Mouse (Mus musculus) embryonic facial prominence, embryonic 11.5 days (tissue): ENCODE measurements around the gene Ghsr. TPM values are rescaled to one million over a fixed set of nuclear protein-coding genes. Genes with fewer than 3 reads are reported as not detected.

Source experiments
- ATAC-seq: fragments of 200-750 bp; cut with Nextera tagmentation; replicated peaks from 2 replicates; pipeline ENCODE4 v1.8.0; 2017; ENCODE audit warnings: low read depth; ENCODE audit not compliant: insufficient number of reproducible peaks, low FRiP score, low TSS enrichment
- DNase-seq: peaks from one replicate; pipeline ENCODE4 v3.0.0-alpha.2; 2015; ENCODE audit warnings: low spot score
- H3K27ac ChIP-seq: fragments of 300-500 bp; sonication (generic); replicated peaks from 2 replicates; pipeline ENCODE4 v1.5.1; 2014; ENCODE audit warnings: mild to moderate bottlenecking, low read depth, low read length, control low read depth
- H3K27me3 ChIP-seq: fragments of 300-500 bp; sonication (generic); 2 replicates; pipeline ENCODE4 v1.6.1; 2014; ENCODE audit warnings: mild to moderate bottlenecking, low read length, moderate library complexity, mixed read lengths; ENCODE audit not compliant: control insufficient read depth, insufficient read depth
- H3K36me3 ChIP-seq: fragments of 300-500 bp; sonication (generic); replicated peaks from 2 replicates; pipeline ENCODE4 v1.6.1; 2014; ENCODE audit warnings: low read depth, mild to moderate bottlenecking, low read length, moderate library complexity, mixed read lengths; ENCODE audit not compliant: control insufficient read depth, insufficient read depth
- H3K4me1 ChIP-seq: fragments of 300-500 bp; sonication (generic); 2 replicates; pipeline ENCODE4 v1.6.1; 2014; ENCODE audit warnings: low read length, mixed read lengths; ENCODE audit not compliant: control insufficient read depth, insufficient read depth
- H3K4me2 ChIP-seq: fragments of 300-500 bp; sonication (generic); 2 replicates; pipeline ENCODE4 v1.6.1; 2014; ENCODE audit warnings: low read depth, mild to moderate bottlenecking, control low read depth, low read length, moderate library complexity
- H3K4me3 ChIP-seq: fragments of 300-500 bp; sonication (generic); 2 replicates; pipeline ENCODE4 v1.5.1; 2014; ENCODE audit warnings: low read depth, low read length, control low read depth
- H3K9ac ChIP-seq: fragments of 300-500 bp; sonication (generic); replicated peaks from 2 replicates; pipeline ENCODE4 v1.6.1; 2014; ENCODE audit warnings: mild to moderate bottlenecking, control low read depth, low read length
- H3K9me3 ChIP-seq: fragments of 300-500 bp; sonication (generic); replicated peaks from 2 replicates; pipeline ENCODE4 v1.6.1; 2016; ENCODE audit warnings: mild to moderate bottlenecking, low read length, inconsistent platforms, mixed read lengths; ENCODE audit not compliant: control insufficient read depth
- WGBS: fragments of 180-500 bp; shearing (Covaris S2); extraction: QIAGEN DNeasy Blood & Tissue Kit; methylation state at CpG from one replicate; pipeline ENCODE4 v1.1.7; 2014; 5-methylcytosine and 5-hydroxymethylcytosine counted together
- polyA plus RNA-seq: library from polyadenylated mRNA; unstranded; fragments of >200 nt; fragmentation: Nextera tagmentation; extraction: Ambion mirVana; gene quantifications from 2 replicates; pipeline ENCODE4 v1.2.1, GENCODE M21; 2014

Gene Ghsr
- polyA plus RNA-seq: not detected in 2 replicates

DNA sequence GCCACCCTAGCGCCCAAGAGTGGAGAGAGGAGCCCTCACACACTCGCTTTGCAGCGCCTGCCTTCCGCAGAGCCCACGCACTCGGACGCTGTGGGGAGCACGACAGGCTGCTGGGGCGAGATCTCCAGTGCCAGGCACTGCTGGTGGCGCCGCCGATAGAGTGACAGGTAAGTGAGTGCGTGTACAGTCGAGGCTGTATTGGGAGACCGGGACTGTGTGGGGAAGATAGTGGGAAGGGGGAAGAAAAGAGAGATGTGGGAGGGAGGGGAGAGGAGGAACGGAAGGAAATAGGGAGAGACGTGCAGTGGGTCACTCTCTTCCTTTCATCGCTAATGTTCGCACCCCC lies at the start of gene Ghsr:
Gene Ghsr (plus strand): TSS at position 76 of the 346 bp plus-strand sequence.
- DNase-seq (no peak), ATAC-seq (no peak)
- Histone ChIP-seq H3K36me3 (no peaks in the 10 kb centered on the region), H3K9me3 (no peaks in the 10 kb centered on the region), H3K9ac (no peak within 1 kb of the TSS), H3K4me2 (peak within 1 kb of the TSS; percentile 27), H3K27me3 (peaks cover 29% of the 10 kb centered on the region), H3K4me3 (peak within 1 kb of the TSS; percentile 14), H3K27ac (no peak within 1 kb of the TSS), H3K4me1 (no peaks in the 10 kb centered on the region)
- WGBS: under 1% methylated on average over 19 of the region's 19 CpGs

DNA sequence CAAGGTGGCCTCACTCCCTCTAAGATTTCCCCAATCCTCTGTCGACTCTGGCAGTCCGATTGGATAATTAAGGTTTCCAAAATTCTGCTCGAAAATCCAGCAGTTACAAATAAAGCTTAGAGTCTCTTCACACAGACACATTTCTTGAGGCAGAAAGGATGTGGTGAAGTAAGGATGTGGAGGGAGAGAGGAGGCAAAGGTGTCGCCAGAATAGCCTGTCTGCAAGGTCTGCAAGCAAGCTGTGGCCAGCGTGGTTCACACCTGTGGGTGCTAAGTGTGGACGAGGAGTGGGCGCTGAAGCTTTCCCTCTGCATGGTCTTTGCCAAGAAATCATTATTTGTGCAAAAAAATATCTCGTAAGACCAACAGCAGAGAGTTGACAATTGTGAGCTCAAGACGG lies 48.6 kb upstream of the Ghsr start:
- Histone ChIP-seq H3K9ac (no peak overlapping the region), H3K4me3 (no peak overlapping the region), H3K4me1 (no peaks in the 10 kb centered on the region), H3K4me2 (no peak overlapping the region), H3K27ac (no peak overlapping the region), H3K36me3 (no peaks in the 10 kb centered on the region), H3K9me3 (no peaks in the 10 kb centered on the region), H3K27me3 (no peaks in the 10 kb centered on the region)
- DNase-seq (no peak), ATAC-seq (no peak)
- 84% methylated on average over 9 of the region's 9 CpGs for WGBS

DNA sequence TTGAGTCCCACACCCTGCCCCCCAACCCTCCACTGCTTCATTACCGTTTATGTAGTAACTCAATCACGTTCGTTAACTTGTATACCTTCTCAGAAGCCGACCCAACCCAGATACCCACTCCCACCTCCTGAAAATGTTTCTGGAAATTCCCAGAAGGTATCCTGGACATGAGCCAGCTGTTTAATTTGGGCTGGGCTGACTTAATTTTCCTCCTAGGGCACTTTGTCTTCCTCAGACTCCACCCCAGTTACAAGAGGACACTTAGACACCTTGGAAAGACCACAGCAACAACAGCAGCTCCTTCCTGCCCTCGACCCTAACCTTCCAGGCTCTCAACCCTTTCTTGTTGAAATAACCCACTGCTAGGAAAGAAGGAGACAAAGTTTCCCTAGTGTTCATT lies 47.6 kb upstream of the Ghsr start:
- H3K27ac ChIP-seq: no peak overlapping the region
- H3K4me2 ChIP-seq: no peak overlapping the region
- WGBS: 67% methylated on average over 5 of the region's 5 CpGs
- H3K27me3 ChIP-seq: no peaks in the 10 kb centered on the region
- no peaks in the 10 kb centered on the region for H3K9me3 ChIP-seq
- no peaks in the 10 kb centered on the region for H3K4me1 ChIP-seq
- ATAC-seq (no peak), DNase-seq (no peak)
- no peak overlapping the region for H3K4me3 ChIP-seq
- H3K9ac ChIP-seq: no peak overlapping the region
- H3K36me3 ChIP-seq: no peaks in the 10 kb centered on the region

DNA sequence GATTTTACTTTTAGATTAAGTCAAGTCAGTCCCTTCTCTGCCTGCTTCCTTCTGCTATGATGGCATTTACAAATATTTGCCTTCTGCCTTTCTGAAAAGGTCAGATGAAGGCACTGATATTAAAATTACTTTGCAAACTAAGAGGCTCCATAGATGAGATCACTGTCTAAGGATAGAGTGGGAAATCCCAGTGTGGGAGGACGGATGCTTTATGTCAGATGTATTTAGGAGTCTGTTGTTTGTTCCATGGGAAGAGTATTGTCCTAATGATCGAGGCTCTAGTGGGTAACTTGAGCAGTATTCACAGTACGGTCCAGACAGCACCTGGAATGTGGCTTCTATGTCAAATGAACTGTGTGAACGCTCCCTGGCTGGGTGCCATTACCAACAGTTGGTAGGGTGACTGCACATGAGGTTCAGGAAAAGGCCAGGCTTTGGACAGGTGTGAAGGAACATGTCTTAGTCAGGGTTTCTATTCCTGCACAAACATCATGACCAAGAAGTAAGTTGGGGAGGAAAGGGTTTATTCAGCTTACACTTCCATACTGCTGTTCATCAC lies 44.4 kb upstream of the Ghsr start:
- 82% methylated on average over 4 of the region's 4 CpGs for WGBS

DNA sequence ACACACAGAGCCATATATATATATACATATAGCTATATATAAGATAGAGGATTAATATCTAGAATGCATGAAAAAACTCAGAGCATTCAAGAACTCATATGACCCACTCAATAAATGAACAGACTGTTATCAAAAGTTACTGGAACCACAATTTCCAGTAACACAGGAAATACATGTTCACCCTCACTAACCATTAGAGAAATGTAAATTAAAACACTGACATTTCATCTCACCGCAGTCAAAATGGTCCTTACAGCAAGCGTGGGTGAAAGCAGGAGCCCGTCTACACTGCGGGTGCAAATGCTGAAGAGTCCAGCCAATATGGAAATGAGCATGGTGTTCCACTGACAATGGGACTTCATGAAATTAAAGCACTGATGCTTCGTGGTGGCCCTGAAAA lies 40.4 kb upstream of the Ghsr start:
- Histone ChIP-seq H3K9me3 (no peaks in the 10 kb centered on the region), H3K4me2 (no peak overlapping the region), H3K36me3 (no peaks in the 10 kb centered on the region), H3K4me3 (no peak overlapping the region), H3K27ac (no peak overlapping the region), H3K27me3 (no peaks in the 10 kb centered on the region), H3K9ac (no peak overlapping the region), H3K4me1 (no peaks in the 10 kb centered on the region)
- WGBS: 90% methylated on average over 5 of the region's 5 CpGs
- no peak for ATAC-seq
- DNase-seq: no peak

More for the DNA sequence above, 44.4 kb upstream of the Ghsr start:
- Histone ChIP-seq H3K4me3 (no peak overlapping the region), H3K4me2 (no peak overlapping the region), H3K27me3 (no peaks in the 10 kb centered on the region), H3K9me3 (no peaks in the 10 kb centered on the region), H3K4me1 (no peaks in the 10 kb centered on the region), H3K36me3 (no peaks in the 10 kb centered on the region), H3K9ac (no peak overlapping the region), H3K27ac (no peak overlapping the region)
- no peak for ATAC-seq
- DNase-seq: no peak

DNA sequence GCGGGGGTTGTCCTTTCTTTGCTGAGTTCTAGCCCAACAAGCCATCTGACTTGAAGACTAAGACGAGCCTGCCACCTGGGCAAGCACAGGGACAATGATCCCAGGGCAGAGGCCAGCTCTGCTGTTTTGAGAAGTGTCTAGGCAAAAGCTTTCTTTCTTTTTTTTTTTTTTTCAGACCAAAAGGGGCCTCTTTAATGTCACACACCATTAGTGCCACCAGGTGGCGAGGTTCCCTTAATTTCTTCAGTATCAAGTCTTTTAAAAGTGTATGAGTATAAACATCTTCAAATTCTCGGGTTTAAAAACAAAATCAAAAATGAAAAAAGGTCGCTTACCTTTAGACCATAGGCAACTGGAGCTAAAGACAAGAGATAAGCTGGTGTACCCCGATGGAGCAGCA lies 32.7 kb upstream of the Ghsr start:
- DNase-seq: peak; percentile 65
- no peaks in the 10 kb centered on the region for H3K36me3 ChIP-seq

DNA sequence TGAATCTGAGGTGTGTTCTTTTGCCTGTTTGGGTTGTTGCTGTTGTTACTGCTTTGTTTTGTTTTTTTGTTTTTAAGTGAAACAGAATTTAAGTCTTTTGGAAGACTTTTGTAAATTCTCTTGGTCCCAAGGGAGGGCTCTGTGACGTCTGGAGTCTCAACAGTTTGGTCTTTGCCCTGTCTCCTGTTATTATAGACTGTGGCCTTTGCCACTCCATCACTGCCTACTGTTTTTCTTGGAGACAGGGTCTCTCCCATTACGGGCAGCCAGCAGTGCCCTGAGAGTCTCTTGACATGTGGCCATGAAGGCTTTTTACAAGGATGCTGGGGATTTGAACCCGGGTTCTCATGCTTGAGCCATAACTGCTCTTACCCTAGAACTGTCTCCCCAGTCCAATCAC lies 32.3 kb upstream of the Ghsr start:
- Histone ChIP-seq H3K36me3 (no peaks in the 10 kb centered on the region), H3K4me3 (no peak overlapping the region), H3K4me1 (no peaks in the 10 kb centered on the region), H3K9ac (no peak overlapping the region), H3K27ac (no peak overlapping the region), H3K9me3 (no peaks in the 10 kb centered on the region), H3K27me3 (no peaks in the 10 kb centered on the region), H3K4me2 (no peak overlapping the region)
- no peak for ATAC-seq
- 41% methylated on average over 3 of the region's 3 CpGs for WGBS
- DNase-seq: no peak

More for the DNA sequence above, 32.7 kb upstream of the Ghsr start:
- Histone ChIP-seq H3K4me1 (no peaks in the 10 kb centered on the region), H3K27ac (no peak overlapping the region), H3K4me2 (no peak overlapping the region), H3K27me3 (no peaks in the 10 kb centered on the region), H3K4me3 (no peak overlapping the region), H3K9ac (no peak overlapping the region), H3K9me3 (no peaks in the 10 kb centered on the region)
- WGBS: 30% methylated on average over 6 of the region's 6 CpGs
- ATAC-seq: no peak

DNA sequence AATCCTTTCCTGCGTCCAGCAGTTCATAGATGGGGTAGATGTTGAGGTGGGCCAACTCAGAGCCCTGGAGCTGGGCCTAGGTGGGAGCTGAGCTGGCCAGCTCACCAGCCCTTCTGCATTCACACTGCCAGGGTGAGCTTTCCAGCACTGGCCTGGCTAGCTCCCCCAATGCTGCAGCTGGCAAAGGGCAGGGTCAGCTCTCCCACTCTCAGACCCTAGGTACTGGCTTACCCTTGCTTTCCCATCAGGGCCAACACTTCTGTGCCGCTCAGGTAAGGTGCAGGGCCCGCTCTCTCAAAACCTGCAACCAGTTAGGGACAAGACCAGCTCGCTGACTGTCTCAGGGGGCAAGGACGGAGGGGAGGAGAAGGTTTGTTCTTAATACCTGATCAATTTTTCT lies 30.4 kb upstream of the Ghsr start:
- Histone ChIP-seq H3K9me3 (no peaks in the 10 kb centered on the region), H3K36me3 (no peaks in the 10 kb centered on the region), H3K4me2 (no peak overlapping the region), H3K27ac (no peak overlapping the region), H3K4me3 (no peak overlapping the region), H3K27me3 (no peaks in the 10 kb centered on the region), H3K9ac (no peak overlapping the region), H3K4me1 (no peaks in the 10 kb centered on the region)
- 91% methylated on average over 5 of the region's 5 CpGs for WGBS
- no peak for DNase-seq
- ATAC-seq: no peak
